Mouse (Mus musculus) naive thymus-derived CD4-positive, alpha-beta T cell, adult 2 months (primary cell): ENCODE results near the gene Sec24c.
"Not testable (repeated sequence)": the region's sequence is repeated elsewhere in the genome, so short reads cannot be mapped to it uniquely, and the experiment has no call there.

Experiments
- DNase-seq: peaks from one replicate; pipeline ENCODE4 v3.0.0-alpha.2; 2011; ENCODE audit warnings: low read depth

Sec24c gene

DNA sequence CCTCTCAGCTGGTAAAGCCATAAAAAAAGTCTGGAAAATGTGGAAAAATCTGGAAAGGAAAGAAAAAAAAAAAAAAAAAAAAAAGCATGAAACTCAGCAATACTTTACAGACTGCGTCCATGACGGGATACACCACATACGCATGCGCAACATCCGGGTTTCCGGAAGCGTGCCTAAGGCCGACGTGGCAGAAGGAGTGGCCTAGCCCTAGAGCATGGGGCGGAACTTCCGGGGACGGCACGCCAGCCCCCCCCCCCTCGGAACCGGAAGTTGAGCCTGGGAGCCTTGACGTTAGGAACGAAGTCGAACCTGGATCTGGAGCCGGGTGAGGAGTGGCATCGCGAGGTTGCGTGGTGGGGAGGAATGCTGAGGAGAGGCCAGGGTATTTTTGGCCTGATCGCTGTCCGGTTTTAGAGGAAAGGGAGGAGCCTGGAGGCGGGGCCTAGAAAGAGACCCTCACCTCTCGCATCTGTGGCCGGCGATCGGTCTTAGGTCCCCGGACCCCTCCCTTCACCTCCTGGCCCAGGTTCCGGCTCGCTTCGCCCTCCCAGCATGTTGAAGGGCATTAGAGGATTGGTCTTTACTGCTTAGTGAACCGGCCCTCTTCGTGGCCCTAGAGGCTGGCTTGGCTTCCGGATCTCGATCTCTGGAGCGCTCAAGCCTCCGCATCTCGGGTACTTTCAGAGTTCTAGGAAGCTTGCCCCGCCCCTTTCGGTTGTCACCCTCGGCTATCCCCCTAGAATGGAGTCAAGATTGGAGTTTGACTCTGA is at the start of gene Sec24c:
Gene Sec24c (plus strand): TSS at position 245 of the 770 bp plus-strand sequence.
- DNase-seq = peak; percentile 99

DNA sequence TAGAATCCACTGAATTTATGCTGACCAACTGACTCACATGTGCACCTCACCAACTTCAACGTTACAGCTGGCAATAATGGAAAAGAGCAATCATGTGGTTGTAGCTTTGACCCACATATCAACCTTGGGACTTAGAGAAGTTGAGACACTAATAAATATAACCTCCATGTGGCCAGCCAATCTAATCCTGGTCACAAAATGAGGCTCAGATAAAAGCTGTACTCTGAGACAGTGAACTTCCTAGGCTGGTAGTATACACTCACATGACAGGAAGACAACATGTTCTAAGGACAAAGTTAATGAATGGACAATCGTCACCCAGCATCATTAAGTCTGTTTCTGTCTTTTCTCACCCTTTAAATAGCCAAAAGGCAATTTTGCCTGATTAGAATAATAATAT is 47.7 kb upstream of the Sec24c start:
- DNase-seq = no peak

DNA sequence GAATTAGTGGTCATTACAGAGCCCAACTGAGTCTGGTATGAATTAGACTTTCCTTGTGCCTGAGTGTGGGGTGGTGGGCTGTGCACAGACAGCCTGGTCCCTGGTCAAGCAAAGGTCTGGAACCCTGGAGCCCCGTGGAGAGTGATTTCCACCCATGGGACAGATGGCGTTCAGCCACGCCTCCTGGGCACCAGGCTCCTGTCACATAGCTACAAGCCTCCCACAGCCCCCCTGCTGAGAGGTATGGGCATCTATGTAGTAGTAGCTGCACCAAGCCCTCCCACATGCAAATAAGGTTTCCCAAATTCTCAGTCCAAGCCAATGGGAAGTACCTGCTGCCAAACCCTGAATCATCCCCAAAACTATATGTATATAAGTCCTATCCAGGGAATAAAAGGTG is 47.1 kb upstream of the Sec24c start:
- no peak for DNase-seq

DNA sequence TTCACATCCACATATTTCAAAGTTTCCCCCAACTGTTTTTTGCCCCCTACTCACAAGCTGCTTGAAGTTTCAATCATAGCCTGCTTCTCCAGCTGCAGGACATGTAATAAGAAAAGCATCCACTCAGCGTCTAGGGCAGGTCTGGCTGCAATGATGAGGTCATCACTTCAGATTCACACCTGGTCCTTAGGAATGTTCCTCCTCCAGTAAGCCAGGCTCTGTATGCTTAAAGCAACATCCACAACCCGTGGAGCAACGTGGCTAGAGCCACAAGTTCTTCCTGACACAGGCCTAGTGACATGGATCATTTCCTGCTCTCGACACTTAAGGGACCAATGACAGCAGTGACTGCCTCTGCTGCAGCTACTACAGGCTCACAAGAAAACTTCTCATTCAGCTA is 42.9 kb upstream of the Sec24c start:
- no peak for DNase-seq

DNA sequence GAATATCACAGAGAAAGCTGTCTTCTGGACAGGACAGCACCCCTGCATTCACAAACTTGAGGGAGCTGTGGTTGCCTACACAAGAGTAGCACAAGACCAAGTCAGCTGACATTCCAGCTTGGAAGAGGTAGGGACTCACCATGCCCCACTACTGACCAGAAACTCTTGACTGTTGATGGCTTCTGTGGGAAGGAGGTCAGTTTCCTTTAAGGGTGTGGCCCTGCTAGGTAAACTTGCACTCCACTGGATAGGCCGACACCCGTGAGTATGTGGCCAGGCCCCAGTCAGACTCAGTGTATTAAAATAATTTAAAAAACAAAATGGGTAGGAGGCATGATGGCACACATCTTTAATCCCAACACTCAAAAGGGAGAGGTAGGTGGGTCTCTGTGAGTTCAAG is 38.6 kb upstream of the Sec24c start:
- DNase-seq = no peak

DNA sequence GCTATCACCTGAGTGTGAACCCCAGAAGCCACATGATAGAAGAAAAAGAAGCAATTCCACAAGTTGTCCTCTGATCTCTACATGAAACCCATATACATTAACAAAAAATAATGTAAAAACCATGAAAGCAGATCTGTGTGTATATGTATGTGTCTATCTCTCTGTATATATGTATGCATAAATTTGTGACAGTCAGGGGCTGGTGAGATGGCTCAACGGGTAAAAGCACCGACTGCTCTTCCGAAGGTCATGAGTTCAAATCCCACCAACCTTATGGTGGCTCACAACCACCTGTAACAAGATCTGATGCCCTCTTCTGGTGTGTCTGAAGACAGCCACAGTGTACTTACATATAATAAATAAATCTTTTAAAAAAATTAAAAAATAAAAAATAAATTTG is 37.1 kb upstream of the Sec24c start:
- DNase-seq = not testable (repeated sequence)

DNA sequence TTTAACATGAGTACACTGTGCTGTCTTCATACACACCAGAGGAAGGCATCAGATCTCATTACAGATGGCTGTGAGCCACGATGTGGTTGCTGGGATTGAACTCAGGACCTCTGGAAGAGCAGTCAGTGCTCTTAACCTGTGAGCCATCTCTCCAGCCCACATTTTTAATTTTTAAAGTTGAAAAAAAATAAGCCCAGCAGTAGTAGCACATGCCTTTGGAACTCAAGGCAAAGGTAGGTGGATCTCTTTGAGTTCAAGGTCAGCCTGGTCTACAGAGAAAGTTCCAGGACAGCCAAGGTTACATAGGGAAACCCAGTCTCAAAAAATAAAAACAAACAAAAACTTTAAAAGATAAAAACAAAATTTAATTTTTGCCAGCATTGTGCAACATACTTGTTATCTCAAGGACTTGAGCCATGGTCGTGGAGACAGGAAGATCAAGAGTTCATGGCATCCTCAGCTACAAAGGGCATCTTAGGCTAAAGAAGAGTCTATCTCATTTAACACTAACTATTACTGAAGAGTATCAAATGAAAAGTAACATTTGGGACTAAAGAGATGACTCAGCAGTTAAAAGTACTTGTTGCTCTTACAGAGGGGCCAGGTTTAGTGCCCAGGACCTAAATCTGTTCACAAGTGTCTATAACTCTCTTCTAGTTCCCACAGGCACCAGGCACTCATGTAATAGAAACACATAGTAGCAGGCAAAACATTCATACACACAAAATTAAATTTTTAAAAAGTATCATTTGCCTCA is 36.1 kb upstream of the Sec24c start:
- no peak for DNase-seq

DNA sequence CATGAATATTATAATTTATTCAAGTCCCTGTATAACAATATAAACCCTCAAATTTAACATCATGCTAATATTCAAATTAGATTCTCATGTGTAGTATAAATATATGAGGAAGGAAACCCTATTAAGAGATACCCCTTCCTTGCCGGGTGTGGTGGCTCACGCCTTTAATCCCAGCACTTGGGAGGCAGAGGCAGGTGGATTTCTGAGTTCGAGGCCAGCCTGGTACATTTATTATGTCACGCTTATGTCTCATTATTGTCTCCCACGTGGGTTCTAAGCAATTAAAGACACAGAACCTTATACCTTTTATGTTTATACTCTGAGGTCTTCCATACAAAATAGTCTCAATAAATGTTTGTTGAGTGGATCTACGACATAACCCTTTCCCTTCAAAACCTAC is 35.4 kb upstream of the Sec24c start:
- no peak for DNase-seq

DNA sequence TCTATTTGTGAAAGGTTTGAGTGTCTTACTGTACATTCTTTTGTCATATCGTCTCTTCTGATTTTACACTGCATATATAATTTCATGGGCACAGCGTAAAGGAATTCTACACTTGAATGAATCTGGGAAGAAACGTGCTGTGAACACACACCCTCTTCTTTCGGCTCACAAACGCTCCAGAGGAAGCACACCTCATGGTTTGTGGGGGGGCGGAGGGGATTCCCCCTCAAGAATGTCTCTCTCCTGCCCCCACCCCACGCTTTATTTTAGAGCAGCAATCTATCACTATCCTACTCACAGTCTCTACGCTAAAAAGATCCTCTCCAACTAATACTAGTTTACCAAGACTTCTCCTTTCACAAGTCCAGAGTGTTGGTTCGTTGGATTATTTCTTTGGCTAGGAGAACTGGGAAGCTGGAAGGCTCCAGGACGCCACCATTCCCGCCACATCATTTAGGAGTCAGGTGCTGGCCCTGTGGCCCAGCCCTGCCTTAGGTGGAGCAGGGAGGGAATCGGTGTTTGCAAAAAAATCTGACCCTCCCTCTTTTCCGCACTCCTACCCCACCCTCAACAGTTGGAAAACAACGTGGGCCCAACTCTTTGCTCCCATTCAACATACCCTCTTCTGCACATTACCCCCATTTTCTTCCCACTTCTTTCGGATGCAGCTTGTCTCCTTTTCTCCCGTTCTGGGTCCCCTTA is 34.0 kb upstream of the Sec24c start:
- DNase-seq = peak; percentile 75

DNA sequence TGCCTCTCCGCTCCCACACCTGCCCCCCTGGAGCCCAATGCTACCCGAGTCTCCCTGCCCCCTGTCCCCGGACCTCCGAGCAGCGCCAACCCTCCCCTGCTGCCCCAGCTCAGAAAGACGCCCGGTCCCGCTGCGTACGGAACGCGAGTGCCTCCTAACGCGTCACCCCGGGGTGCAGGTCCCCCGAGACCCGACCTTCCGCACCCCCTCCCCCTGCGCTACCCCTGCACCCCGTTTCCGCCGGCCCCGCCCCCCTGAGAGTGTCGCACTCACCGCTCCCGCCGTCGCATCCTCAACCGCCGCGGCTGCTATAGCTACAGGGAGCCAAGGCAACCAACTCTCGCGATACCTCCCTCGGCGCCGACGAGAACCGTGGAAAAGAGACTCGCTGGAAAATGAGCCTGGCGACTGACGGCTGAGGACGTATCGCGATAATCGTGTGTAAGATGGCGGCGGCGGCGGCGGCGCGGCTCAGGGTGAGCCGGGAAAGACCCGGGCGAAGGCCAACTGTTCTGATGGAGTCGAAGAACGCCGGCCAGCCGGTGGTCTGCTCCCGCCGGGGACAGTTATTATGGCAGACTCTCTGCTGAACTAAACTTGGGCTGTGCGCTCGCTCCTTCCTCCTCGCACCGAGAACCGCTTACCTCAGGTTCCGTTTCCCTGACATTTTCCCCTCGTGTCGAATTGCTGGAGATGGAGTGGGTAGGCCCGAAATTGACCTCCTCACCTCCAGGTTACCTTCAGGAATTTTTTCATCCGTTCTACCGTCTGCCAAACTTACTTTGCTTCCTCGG is 33.3 kb upstream of the Sec24c start, which contains the start of gene Usp54:
Gene Usp54 (minus strand): TSS at position 420 of the 794 bp plus-strand sequence.
- DNase-seq = peak; percentile 100

DNA sequence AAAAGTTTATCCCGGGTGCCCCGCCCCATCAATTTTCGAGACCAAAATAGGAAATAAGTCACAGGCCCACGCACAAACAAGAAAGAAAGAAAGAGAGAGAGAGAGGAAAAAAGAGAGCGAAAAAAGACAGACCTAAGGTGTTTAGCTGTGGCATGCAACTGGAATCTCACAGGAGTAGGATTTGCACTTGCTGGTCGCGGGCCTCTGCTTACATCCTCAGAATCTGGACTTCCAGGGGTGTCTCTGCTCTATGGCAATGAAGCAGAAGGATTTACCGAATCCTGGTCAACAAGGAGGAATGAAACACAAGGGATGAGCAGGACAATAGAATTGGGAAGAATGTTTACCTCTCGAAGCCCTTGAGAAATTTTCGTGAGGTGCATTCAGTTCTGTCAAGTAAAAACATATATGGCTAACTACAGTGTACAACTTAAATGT is 32.7 kb upstream of the Sec24c start:
- DNase-seq = no peak

DNA sequence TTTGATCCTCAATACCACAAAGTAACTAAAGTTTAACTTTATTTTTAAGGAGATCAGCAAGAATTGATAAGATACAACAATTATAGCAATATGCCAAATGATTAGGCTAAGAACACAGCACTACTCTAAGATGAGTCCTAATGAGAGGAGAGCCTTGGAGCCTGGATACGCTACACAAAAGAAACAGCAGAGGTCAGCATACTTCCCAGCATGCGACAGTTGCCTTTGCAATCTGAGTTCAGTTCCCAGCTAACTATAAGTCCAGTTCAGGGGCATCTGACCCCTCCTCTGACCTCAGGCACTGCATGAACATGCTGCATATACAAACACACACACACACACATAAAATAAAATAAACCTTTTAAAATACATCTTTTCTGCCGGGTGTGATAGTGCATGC is 28.6 kb upstream of the Sec24c start:
- DNase-seq = no peak

DNA sequence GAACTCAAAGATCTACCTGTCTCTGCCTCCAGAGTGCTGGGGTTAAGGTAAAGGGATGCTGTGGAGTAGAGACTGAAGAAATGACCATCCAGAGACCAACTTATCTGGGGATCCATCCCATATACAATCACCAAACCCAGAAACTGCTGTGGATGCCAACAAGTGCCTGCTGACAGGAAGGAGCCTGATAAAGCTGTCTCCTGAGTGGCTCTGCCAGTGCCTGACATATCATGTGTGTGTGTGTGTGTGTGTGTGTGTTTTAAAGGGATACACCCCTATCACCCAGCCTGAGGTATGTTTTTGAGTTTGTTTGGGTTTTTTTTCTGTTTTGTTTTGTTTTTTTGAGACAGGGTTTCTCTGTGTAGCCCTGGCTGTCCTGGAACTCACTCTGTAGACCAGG is 27.7 kb upstream of the Sec24c start:
- no peak for DNase-seq

DNA sequence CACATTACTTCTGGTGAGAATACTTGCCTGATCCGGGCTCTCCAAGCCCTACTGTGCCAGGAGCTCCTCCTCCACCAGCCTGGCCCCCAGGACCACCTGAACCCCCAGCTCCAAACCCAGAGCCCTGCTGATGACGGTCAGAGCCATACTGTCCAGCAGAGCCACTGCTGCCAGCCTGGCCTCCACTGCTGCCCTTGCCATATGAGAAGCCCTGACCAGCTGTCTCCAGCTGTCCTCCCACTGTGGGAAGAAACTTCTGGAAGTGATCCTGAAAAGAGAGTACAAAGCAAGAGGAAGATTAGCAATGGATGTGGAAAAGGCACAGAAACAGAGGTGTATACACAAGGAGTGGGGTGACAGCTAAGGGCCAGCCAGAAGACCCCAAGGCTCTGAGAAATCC is 23.1 kb upstream of the Sec24c start:
- DNase-seq = no peak

DNA sequence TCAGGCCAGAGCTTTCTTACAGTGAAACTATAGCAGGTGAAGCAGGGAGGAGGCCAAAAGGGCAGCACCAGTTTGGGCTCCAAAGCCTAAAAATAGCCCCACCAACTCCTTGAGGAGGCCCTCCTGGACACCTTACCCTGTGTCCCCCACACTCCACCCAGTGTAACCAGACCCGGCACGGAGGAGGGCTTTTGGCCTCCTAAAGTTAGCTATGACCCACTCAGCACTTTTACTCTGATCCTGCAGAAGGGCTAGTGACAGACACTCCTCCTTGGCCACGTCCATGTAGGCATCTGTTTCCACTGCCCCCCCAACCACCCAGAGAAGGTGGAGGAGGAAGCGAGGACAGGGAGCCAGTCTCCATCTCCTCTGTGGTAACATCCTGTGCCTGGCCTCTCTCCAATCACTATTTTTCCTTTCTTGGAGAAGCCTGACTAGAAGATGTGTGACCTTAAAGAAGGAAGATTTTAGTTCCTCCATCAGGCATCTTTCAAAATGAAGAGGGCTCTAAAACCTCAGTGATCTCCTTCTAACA is 22.3 kb upstream of the Sec24c start:
- no peak for DNase-seq

DNA sequence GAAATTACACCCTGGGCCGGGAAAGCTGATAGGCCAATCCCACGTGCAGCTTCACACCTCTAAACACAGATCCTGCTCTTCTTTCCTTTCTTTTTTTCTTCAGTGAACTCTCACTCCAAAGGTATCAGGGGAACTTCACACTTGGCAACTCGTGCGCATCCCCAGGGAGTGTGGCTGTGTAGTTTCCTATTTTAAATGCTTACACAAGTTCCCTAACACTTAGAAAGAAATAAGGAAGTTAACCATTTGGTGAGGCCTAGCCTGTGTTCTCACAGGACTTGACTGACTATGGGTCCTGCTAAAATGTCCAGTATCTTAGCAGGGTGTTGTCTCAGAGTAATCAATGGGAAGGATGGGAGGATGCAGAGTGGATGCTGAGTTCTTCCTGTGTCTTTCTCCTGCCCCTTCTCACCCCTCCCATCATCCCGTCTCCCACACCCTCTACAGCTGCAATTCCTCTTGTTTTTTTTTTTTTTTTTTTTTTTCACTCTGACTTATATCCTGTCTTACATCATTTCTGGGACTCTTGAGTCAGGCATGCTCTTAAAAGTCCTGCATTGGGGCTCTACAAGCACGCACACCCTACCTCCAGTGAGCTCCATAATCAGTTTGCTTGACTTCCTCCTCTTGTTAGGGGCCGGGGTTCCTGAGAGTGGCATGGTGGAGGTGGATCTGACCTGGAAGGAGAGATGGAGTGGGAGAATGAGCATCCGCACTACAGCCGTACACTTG is 19.3 kb upstream of the Sec24c start:
- DNase-seq = no peak

DNA sequence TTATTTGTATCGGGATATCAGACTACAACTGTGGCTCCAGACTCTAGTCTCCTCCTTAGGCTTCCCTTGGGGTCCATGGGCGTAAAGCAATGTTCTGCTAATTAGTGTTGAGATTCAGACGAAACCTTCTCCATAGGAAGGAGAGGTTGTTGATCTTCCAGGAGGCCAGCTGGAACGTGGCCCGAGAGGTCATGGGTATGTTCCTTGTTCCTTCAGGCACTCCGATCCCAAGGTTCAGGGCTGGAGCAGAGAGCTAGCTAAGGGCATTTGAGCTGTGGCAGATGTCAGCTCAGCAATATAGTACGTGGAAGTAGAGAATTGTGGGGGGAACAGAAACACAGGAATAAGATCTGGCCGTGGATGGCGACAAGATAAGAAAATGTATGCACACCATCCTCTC is 18.4 kb upstream of the Sec24c start:
- DNase-seq = no peak

DNA sequence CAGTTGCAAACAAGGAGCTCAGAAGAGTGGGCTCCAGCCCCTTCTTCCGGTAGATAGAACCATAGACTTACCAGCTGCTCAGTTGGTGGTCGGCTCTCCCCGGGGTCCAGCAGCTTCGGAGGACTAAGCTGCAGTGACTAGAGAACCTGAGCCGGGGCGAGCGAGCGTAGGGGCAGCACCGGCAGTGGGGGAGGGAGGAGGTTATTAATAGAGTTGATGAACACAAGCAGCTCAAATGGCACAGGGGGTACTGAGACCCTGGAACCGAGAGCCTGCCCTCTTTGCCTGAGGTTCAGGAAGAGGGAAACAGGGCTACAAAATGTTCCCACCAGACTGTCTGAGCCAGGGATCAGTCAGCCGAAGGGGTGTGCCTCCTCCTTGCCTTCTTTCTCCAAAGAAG is 17.7 kb upstream of the Sec24c start, which contains the start of gene Myoz1:
Gene Myoz1 (minus strand): TSS at position 180 of the 400 bp plus-strand sequence.
- no peak for DNase-seq

DNA sequence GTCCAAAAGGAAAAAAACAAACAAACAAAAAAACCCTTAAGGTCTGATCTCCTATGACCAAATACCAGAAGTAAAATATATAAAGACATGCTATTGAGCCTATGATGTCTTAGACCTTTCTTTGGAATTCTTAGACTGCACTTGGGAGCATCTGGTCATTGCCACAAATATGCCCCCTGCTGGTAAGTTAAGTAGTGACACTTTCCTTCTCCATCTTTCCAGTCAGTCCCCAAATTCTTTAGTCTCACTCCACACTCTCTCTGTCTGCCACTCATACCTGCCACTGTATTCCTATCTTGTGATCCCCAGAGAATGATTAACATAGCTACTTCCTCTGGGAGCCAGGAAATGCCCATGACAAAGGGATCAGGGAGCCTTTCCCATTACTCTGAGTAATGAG is 15.8 kb upstream of the Sec24c start:
- peak; percentile 74 for DNase-seq

DNA sequence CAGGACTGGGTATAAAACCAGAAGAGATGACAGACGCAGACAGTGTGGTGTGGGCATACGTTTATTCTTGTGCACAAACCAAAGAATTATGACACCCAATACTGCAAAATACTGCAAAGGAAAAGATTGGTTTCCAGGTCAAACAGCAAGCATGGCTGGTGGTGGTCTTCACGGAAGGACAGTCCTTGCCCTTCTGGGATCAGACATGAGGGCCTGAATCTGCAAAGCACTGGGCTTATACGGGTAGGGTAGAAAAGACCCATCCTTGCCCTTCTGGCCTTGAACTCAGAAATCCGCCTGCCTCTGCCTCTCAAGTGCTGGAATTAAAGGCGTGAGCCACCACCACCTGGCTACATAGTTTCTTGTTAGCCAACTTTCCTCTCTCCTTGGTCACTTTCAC is 15.2 kb upstream of the Sec24c start:
- DNase-seq = no peak

DNA sequence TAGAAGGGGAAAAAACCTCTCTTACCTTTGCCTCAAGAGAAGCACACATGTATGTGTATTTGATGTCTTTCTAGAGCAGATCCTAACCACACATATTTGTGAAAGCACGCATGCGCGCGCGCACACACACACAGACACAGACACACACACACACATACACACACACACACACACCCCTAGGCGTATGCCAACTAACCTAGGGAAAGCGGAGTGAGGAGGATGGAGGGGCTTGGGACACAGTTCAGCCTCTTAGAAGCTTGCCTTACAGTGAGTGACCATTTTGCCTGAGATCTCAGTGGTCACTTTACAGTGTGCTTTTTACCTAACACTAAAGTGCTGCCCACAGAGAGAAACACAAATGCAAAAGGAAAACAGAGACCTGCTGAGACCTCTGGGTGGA is 14.4 kb upstream of the Sec24c start:
- no peak for DNase-seq
